Mouse (Mus musculus) C2C12 (cell line): ENCODE results near the gene Tbk1. TPM values are rescaled to one million over a fixed set of nuclear protein-coding genes. Genes with fewer than 3 reads are reported as not detected.

Experiments used
- H3K27me3 ChIP-seq: one replicate; pipeline ENCODE4 v1.6.1; 2011; ENCODE audit not compliant: control insufficient read depth, insufficient read depth, insufficient read length
- H3K36me3 ChIP-seq: one replicate; pipeline ENCODE4 v1.6.1; 2011; ENCODE audit not compliant: control insufficient read depth, insufficient read depth
- H3K4me3 ChIP-seq: one replicate; pipeline ENCODE4 v1.5.1; 2011; ENCODE audit warnings: mild to moderate bottlenecking, control low read depth; ENCODE audit not compliant: poor library complexity, insufficient read depth, severe bottlenecking
- H3K79me2 ChIP-seq: one replicate; pipeline ENCODE4 v1.6.1; 2011; ENCODE audit not compliant: control insufficient read depth, insufficient read depth
- H3K79me3 ChIP-seq: one replicate; pipeline ENCODE4 v1.6.1; 2011; ENCODE audit warnings: low read depth, control low read depth
- H3ac ChIP-seq: one replicate; pipeline ENCODE3; 2011; ENCODE audit warnings: low read depth; ENCODE audit not compliant: control insufficient read depth, insufficient read length
- CEBPB ChIP-seq: IDR thresholded peaks from one replicate; pipeline ENCODE4 v1.6.1; 2011; ENCODE audit warnings: low read depth, mild to moderate bottlenecking, control low read depth, moderate library complexity
- CTCF ChIP-seq: IDR thresholded peaks from one replicate; pipeline ENCODE4 v1.5.1; 2011; ENCODE audit not compliant: control insufficient read depth, insufficient read depth, insufficient read length
- FOSL1 ChIP-seq: IDR thresholded peaks from one replicate; pipeline ENCODE4 v1.8.0; 2011; ENCODE audit warnings: mild to moderate bottlenecking, low read length; ENCODE audit not compliant: poor library complexity, insufficient read depth, severe bottlenecking
- MAX ChIP-seq: IDR thresholded peaks from one replicate; pipeline ENCODE4 v1.6.1; 2011; ENCODE audit warnings: mild to moderate bottlenecking, control low read depth
- MYOD1 ChIP-seq: IDR thresholded peaks from one replicate; pipeline ENCODE4 v1.6.1; 2011; ENCODE audit warnings: low read depth; ENCODE audit not compliant: control insufficient read depth, insufficient read length
- MYOG ChIP-seq: IDR thresholded peaks from one replicate; pipeline ENCODE4 v1.6.1; 2011; ENCODE audit not compliant: control insufficient read depth, insufficient read length; ENCODE audit errors: extremely low read depth
- USF1 ChIP-seq: IDR thresholded peaks from one replicate; pipeline ENCODE4 v1.6.1; 2011; ENCODE audit warnings: low read depth, mild to moderate bottlenecking, control low read depth, moderate library complexity
- polyA plus RNA-seq: library from polyadenylated mRNA; unstranded; fragments of >200 nt; fragmentation: generic; extraction: Trizol; gene quantifications from one replicate; pipeline ENCODE4 v1.2.1, GENCODE M21; 2012; ENCODE audit warnings: missing spikeins

Tbk1 gene
- polyA plus RNA-seq, 1 experiment: 10.7 TPM

- TF ChIP-seq MAX: no peak
- no peak for TF ChIP-seq USF1
- TF ChIP-seq FOSL1: no peak
- no peak for TF ChIP-seq MYOD1
- no peak for TF ChIP-seq MYOG
- TF ChIP-seq CEBPB: no peak
- TF ChIP-seq CTCF: no peak
- Histone ChIP-seq H3K36me3 (peaks cover 77% of the 10 kb centered on the region), H3K79me3 (no peaks in the 10 kb centered on the region), H3K4me3 (no peak overlapping the region), H3K27me3 (no peaks in the 10 kb centered on the region), H3K79me2 (peaks cover 22% of the 10 kb centered on the region), H3ac (no peak overlapping the region)
Observed at GRCm38 (mm10) chr10:121568026-121568425, 18.6 kb downstream of the Tbk1 start.

DNA sequence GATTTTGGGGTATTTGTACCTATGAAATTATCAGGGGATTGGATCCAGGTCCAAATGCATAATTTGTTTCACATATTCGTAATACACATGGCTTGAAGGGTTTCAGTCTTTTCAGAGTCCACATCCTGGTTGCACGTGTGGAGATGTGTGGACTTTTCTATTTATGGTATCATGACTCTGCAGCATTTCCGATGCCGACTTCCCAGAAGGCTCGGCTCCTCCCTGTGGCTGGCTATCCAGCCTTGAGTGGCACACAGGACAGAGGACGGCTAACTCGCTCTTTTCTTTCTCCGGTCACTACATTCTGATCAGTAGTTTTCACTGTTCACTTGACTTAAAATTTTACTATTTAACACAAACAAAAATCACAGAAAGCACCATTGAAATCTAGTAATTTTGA is 22.1 kb downstream of the Tbk1 start:
- TF ChIP-seq CEBPB (no peak), MAX (no peak), MYOD1 (no peak), FOSL1 (no peak), CTCF (no peak), MYOG (no peak), USF1 (no peak)
- no peak overlapping the region for H3K4me3 ChIP-seq
- H3ac ChIP-seq: no peak overlapping the region
- no peaks in the 10 kb centered on the region for H3K27me3 ChIP-seq
- H3K79me2 ChIP-seq: peaks cover 10% of the 10 kb centered on the region
- H3K36me3 ChIP-seq: peaks cover 81% of the 10 kb centered on the region
- H3K79me3 ChIP-seq: no peaks in the 10 kb centered on the region

- Histone ChIP-seq H3K4me3 (no peak overlapping the region), H3K27me3 (no peaks in the 10 kb centered on the region), H3K36me3 (peaks cover 97% of the 10 kb centered on the region), H3K79me3 (no peaks in the 10 kb centered on the region), H3K79me2 (no peaks in the 10 kb centered on the region), H3ac (no peak overlapping the region)
- no peak for TF ChIP-seq MAX
Observed at GRCm38 (mm10) chr10:121558231-121558630, 28.4 kb downstream of the Tbk1 start.

DNA sequence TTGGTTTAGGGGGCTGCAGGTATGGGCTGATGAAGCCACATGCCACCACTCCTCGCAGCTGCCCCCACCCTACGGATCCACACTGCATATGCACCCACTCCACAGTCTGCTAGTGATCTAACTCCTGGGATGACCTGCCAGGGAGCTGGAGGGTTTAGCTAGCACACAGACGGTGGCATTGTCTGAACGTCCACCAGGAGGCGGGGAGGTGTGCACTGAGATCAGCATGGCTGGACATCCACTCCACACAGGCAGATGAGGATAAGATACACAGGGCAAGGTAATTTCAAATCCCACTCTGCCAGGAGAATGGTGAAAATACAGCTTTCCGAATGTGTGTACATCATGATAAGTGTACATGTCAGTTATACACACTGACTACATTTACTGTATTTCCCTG is 30.3 kb downstream of the Tbk1 start:
- peaks cover 95% of the 10 kb centered on the region for H3K36me3 ChIP-seq
- no peaks in the 10 kb centered on the region for H3K79me3 ChIP-seq
- no peaks in the 10 kb centered on the region for H3K27me3 ChIP-seq
- H3ac ChIP-seq: no peak overlapping the region
- H3K79me2 ChIP-seq: no peaks in the 10 kb centered on the region
- no peak overlapping the region for H3K4me3 ChIP-seq
- TF ChIP-seq USF1 (no peak), MYOD1 (no peak), CTCF (no peak), MYOG (no peak), MAX (no peak), CEBPB (no peak), FOSL1 (no peak)

DNA sequence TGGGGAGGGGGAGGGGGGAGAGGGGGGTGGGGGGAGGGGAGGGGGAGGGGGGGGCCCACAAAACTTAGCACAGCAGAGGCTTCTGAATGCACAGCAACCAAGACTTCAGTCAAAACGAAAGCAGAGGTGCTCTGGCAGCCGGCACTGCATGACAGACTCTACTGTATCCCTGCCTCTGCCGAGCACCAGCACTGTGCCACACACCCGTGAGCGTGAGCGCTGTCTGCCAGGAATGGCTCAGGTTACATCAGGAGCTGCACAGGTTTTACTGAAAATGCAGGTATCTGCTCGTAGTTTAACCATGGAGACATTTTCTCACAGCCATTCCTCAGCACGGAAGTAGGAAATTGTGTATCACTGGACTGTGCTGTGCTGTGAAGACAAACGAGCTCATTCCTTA is 36.3 kb downstream of the Tbk1 start:
- Histone ChIP-seq H3K36me3 (peaks cover 83% of the 10 kb centered on the region), H3ac (no peak overlapping the region), H3K79me3 (peaks cover 2% of the 10 kb centered on the region), H3K4me3 (no peak overlapping the region), H3K79me2 (no peaks in the 10 kb centered on the region), H3K27me3 (no peaks in the 10 kb centered on the region)
- TF ChIP-seq MAX (no peak), MYOD1 (no peak), FOSL1 (no peak), MYOG (no peak), CEBPB (no peak), CTCF (no peak), USF1 (no peak)

- TF ChIP-seq CEBPB (no peak), MAX (no peak), CTCF (no peak), MYOG (no peak), MYOD1 (no peak), USF1 (no peak), FOSL1 (no peak)
- peaks cover 82% of the 10 kb centered on the region for H3K36me3 ChIP-seq
- peaks cover 2% of the 10 kb centered on the region for H3K79me3 ChIP-seq
- H3ac ChIP-seq: no peak overlapping the region
- H3K27me3 ChIP-seq: no peaks in the 10 kb centered on the region
- H3K4me3 ChIP-seq: no peak overlapping the region
- H3K79me2 ChIP-seq: no peaks in the 10 kb centered on the region
Observed at GRCm38 (mm10) chr10:121549670-121550069, 36.9 kb downstream of the Tbk1 start.
